Mouse (Mus musculus) ES-CJ7 (cell line): Measurements from ENCODE around the gene Adgrf5.
A peak's percentile ranks its signal among the peaks of the same experiment; 100 is the strongest.

Source experiments
- DNase-seq: peaks from one replicate; pipeline ENCODE4 v3.0.0; 2011; ENCODE audit warnings: low read depth, low spot score

The Adgrf5 gene

DNA sequence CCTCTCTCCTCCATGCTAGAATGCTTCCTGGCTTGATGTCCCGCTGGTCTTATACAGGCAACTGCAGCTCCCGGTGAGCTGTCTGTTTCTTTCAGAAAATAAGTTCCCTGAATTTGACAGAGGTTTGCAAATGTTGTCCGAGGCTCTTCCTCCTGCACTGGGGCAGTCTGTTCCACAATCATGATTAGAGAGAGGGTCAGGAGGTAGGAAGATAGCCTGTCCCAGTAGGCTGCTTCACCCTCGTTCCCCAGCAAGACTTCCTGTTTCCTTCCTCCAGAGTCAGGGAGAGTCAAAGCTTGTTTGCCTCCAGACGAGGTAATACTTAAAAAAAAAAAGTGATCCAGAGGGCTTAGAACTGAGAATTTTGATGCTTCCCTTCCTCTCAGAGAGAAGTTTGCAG lies 16.3 kb downstream of the Adgrf5 start:
- no peak for DNase-seq

DNA sequence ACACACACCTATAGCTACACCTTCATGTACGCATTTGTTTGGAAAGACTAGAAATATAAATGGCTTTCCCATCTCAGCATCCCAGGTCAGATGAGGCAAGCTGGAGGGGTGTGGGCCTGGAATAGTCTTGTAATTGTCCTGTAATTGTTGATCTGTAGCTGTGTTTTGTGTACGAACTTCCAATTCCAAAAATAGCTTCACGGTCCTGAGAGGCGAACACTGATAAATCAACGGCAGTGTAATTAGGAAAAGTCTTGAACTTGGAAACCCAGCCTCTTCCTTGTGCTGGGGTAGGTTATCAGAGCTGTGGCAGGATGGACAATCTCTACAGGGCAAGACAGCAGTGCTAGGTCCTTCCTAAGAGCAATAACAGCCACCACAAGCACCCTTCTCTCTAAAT lies 18.5 kb downstream of the Adgrf5 start:
- DNase-seq: no peak

DNA sequence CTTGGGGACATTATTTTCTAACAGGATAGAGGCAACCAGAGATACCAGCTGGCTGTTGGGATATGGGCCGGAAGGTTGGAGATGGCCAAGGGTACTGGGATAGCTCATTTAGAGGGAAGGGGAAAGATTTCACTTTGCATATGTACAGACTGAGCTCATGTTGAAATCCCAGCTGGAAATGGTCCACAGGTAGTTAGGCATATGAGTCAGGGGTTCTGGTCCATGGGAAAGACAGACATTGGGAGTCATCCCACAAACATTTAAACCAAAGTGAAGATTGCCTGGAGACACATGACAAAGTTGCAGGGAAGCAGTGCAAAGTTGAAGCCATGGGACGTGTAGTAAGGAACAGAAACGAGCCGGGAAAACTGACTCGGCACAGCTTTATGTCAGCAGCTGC lies 26.1 kb downstream of the Adgrf5 start:
- DNase-seq: no peak

DNA sequence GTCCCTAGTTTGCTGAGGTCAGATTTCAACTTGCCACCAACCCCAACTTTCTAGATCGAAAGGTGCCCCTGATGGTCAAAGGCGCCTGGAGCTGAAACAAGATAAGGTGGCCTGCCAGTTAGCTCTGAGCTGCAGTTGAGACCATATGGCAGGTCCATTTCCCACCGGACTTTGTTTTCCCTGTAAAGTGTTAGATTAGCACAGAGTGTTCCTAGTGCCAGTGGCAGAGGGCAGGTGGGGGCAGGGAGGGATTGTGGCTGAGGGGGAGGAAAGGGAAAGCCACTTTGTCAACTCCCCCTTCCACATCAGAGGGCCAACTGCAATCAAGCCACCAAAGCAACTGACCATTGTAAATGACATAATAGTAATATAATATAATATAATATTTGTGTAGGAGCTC lies 26.9 kb downstream of the Adgrf5 start:
- DNase-seq: no peak

DNA sequence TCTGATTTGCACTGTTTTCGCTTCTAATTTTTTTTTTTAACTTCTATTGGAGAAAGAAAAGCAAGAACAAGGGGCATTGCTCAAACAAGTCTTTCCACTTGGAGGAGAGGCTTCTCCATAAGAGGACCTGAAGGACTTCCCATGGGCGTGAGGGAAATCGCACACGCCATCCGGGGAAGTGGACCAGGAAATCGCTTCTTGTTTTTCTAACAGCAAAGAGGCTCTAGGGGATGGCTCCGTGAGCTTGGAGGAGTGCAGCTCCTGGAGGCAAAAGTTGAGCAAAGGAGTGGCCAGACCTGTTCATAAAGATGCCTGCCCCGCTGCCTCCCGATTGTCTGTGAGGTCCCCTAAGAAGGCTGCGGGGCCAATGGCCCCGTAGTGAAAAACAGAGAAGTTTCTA lies 29.0 kb downstream of the Adgrf5 start:
- no peak for DNase-seq

DNA sequence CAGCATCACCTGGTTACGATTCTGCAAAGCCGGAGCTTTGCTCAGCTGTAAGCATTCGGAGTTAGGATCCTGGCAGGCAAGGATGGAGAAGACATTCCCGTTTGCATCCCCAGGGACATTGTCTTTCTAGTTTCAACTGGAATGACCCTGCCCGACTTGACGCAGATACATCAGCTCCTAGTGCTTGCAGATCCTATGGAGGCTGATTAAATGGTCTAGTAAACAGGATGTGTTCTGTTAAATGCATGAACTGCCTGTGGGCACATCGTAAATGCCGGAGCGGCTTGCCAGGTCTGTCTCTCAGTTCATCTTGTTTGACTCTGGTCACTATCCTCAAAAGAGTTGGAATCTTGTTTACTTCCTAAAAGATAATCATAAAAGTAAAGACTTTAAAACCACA lies 31.9 kb downstream of the Adgrf5 start:
- peak; percentile 15 for DNase-seq

DNA sequence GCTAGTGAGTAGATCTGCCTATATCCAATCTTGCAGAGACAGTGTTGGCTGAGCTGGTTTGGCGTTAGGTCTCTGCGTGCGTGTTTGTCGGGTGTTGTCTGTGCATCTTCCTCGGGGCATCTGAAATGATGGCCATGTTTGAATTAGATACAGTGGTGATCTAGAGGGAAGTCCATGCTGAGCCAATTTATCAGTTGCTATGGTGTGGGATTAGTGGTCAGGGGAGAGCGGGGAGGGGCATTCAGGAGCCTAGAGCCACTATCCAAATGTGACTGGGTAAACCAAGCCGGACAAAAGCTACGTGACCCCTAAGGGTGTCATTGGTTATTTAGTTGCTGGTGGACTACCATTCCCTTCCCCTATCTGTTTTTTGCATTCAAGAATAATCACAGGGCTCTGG lies 33.4 kb downstream of the Adgrf5 start:
- no peak for DNase-seq

DNA sequence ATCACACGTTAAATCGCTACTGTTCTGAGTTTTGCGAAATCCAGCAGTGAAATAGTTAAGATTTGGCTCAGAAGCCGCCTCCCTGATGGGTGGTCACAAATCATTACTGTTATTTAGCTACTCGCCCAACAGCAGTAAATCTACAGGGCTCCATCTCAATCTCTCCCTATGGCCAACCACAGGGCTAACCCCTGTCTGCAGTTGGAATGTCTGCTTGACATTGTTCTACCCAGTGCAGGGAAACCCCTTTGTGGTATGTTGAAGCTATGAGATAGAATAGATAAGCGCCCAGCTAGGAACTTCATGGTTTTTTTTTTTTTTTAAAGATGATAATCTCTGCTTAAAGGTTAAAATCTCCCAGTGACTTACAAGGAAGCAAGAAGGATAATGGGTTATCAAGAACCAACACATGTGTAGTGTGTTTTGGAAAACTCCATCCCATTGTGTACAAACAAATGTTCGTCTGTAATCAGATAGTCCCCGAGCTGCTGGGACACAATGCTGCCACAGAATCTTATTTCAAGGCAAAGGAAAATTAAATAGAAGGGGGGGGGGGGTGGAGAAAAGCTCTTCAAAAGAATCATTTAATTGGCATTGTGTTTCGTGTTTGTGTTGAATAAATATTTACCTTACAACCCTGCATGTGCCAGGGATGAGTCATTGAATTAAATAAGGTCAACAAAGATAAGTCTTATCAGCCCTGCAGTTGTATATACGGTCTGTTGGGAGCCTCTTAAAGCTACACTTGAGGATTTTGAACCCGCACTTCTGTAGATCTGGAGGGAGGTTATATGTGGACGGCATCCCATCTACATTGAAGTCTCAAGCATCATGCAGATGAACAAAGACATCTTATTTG lies 35.4 kb downstream of the Adgrf5 start:
- DNase-seq: no peak

DNA sequence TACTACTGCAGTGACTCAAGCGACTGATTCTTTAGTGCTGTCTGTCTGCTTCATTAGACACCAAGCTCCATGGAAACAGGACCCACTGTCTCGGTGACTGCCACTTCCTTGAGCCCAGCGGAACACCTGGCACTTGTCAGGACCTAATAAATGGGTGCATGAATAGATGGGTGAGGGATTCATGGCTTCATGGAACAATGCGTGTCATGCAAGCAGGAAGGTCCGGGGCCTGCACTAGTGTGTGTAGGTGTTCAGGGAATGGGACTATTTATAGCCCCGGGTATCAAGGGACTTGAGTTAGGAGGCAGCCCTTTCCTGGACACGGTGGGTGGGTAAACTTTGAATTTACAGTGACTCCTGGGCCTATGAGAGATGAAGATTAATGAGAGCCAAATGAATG lies 38.4 kb downstream of the Adgrf5 start:
- no peak for DNase-seq

DNA sequence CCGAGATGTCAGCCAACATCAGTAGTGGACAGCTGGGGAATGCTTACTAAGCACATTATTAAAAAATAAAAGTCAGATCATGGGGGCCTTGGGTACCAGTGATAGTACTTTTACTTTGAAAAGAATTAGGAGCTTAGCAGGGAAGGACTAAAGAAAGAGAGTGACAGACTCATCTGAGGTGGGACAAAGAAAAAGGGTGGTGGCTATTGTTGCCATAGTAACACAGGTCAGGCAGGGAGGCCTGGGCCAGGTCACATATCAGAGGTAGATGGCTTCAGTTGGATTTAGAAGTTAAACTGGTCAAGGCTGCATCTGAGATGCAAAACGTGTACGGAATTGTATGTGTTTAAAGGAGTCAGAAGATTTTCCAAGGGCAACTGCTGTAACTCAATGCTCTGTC lies 38.9 kb downstream of the Adgrf5 start:
- DNase-seq: peak; percentile 35

DNA sequence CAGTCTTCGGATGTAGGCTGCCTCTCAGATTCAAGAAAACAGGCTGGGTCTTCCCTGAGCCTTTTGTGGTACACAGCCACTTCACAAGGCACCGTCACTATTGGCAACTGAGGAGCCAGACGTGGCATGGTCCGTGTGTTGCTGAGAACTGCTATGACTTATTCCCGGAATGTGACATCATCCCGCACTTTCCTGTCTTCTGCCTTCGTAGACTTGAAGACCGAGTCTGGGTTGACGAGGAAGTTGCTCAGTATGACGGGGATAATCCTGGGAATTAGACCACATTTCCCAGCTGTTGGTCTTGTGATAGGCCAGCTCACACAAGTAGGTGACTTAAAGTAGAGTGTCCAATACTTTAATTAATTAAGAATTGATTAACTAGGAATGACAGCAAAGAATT lies 40.2 kb downstream of the Adgrf5 start:
- DNase-seq: no peak

DNA sequence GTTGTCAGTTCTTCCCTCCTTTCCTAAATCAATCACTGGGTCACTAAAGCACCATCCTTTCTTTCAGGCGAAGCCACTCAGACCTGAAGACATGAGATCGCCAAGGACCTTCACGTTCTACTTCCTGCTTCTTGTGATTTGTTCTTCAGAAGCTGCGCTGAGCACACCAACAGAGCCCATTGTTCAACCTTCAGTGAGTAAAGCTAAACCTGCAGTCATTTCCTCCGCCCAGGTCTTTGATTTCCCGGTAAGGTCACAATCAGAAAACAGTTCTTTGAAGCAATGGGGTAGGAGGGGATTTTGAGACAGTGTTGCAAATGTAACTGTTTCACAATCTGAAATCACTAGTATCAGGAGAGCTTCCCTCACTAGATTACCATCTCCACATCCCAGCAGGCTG lies 43.6 kb downstream of the Adgrf5 start:
- DNase-seq: peak; percentile 24

DNA sequence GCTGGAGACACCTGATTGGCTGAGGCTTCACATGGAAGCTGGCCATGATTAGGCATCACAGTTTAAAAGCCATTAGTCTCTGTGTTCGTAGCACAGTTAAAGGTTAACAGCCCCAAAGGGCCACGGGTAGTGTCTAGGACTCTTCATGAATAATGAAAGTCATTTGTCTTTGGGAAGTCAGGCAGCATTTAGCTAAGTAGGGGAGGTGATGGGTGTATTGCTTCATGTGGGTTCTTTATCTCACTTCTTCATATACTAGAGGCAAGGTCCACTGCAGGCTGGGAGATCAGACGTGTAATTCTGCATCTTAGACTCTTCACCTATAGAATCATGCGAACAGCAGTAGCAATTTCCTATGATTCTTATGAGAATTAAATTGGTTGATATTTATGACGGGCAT lies 44.2 kb downstream of the Adgrf5 start:
- DNase-seq: no peak

DNA sequence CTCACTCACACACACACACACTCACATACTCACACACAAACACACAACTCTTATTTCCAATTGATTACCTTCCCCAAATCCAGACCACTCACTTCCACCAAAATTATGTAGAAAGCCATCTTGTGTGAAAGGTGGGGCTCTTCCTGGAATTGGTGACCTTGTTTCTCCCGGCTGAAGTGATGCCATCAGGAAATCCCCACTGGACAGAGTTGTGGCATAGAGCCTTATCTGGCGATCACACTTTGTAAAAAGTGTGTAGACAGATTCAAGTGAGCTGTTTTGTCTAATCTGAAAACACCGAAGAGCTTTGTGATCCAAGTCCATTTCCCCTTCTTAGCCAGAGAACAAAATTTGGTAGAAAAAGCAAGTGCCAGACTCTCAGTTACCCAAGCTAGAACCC lies 46.1 kb downstream of the Adgrf5 start:
- DNase-seq: no peak

DNA sequence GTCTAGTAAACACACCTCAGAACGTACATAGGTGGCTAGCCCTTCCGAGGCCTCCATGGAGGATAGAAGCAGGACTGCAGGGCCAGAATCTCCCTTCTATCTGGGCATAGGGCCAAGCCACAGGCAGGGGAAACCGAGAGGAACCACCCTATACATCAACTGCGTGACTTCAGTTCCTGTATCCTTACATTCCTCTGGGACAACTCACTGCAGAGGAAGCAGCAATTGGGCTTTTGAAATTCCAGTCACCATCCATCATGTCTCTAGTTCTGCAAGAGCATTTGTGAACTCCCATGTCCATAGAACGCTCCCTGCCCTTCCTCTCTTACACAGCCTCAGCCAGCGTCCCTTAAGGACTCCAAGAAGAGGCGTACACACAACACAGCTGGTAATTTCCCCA lies 47.3 kb downstream of the Adgrf5 start:
- no peak for DNase-seq

DNA sequence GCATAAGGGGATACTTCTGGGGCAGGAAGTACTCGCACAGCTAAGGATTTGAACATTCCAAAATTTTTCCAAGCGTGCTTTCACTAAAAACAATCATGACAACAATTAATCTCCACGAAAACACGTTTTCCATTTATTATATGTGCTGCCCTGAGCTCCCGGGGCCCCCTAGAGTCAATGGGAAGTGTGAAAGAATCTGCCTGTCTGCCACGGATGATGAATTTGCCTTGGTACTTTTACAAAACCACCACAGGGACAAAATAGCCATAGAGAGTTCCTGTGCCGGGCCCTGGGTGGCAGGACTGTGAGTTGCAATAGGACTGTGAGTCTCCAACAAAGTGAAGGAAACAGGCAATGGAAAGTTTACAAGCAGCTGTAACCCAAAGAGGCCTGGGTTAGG lies 52.9 kb downstream of the Adgrf5 start:
- DNase-seq: no peak

DNA sequence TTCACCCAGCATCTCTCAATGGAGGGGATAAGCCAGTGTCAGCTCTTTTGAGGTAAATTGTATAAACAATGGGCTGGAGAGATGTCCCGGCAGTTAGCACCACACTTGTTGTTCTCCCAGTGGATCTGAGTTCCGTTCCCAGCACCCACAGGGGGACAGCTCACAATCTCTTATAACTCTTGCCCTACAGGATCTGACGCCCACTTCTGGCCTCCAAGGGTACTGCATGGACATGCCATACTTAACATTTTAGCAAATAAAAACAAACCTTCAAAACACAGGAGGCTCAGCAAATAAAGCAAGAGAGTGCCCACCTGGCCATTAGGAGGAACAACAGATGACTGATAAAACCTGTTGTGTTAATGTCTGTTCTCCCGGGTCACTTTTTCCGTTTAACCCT lies 59.0 kb downstream of the Adgrf5 start:
- DNase-seq: peak; percentile 40

DNA sequence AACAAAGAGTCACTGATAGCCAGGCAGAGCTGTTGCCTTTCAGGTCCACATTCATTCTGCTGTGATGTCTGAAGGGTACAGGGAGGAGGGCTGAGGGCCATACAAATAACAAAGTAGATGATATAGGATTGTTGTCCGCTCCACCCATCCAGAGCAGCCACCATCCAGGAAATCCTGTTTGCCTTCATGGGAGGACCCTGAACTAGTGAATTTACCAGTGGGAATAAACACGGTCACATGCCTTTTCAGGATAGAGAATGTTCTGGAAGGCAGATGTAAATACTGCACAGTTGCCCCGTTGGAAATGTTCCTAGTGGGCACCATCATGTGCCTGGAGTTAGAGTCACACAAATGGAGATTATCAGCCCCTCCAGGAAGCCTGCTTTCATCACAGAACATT lies 60.1 kb downstream of the Adgrf5 start:
- DNase-seq: no peak

DNA sequence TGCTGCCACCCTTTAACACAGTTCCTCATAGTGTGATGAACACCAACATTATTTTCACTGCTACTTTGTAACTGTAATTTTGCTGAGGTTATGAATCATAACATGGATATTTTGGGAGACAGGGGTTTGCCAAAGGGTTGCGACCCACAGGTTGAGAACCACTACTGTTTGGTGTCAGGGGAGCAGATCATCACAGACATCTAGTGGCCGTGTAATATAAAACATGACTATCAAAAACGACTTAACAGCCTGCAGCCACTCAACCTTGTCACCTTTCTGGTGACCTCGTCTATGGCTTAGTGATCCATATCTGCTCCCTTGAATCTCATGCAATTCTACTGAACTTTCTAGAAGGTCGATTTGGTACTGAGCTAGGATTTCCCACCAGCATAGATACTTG lies 63.7 kb downstream of the Adgrf5 start:
- DNase-seq: no peak

DNA sequence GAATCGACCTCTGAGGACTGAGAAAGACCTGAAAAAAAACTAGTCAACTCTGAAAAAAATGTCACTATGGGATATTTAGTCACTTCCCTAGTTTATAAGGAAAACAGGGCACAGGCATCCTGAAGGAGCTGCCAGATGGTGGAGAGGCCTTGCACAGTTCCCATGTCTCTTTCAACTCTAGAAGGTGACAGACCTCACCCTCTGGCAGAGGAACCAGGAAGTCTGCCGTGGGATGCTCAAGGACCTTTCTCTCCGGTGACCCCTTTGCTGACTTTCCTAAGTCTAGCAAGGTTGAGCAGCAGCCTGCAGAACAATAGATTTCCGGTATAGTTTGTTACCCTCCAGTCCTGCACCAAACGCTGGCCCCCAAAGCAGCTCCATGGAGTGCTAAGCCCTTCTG lies 71.4 kb downstream of the Adgrf5 start:
- DNase-seq: no peak

DNA sequence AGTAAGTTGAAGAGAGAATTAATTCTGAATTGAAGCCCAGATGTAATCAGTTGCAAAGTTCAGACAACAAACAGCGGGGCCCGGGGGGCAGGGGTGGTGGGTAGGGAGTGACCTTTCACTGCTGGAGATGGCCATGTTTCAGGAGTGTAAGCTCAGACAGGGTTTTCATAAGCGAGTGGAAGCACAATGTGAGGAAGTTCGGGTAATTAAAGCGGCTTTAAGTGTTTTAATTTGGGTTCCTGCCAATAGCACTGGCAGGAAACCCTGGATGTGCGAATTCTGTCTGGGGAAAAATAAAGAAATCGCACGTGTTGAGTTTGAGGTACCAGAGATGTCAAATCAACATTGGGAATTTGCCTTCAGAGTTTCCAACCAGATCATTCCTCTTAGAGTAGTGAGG lies 74.2 kb downstream of the Adgrf5 start:
- DNase-seq: no peak

DNA sequence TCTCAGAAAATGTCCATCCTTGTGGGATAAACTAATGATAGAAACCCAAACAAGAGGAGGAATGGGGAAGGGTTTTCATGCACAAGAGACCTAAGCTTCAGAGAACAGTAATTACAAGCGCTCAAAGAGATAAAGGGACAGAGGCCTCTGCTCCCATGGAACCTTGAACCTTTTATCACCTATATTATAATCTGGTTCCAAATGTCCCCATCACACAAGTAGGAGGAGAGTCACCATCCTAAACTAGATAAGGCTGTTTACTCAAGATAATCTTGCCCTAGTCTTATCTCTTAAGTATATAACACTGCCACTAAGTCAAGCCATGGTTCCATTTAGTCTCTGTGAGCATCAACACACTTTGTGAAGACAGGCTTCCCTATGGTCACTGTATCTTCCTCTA lies 91.0 kb downstream of the Adgrf5 start:
- no peak for DNase-seq

DNA sequence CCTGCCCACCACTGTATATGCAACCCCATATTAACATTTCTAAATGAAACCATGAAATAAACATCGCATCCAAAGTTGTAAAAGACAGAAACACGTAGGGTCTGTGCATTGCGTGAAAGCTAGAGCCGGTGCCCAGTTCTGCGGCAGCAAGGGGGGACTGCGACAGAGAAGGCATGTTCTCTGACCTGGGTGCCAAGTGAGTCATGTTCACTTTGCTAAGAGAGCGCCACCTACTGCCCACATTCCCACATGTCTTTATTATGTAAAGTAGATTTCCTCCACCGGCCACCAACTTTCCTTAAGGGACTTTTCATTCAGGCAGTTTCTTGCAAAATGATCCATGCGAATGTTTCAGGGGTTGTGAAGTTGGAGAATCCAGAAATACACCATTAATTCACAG lies 98.3 kb downstream of the Adgrf5 start:
- peak; percentile 68 for DNase-seq

DNA sequence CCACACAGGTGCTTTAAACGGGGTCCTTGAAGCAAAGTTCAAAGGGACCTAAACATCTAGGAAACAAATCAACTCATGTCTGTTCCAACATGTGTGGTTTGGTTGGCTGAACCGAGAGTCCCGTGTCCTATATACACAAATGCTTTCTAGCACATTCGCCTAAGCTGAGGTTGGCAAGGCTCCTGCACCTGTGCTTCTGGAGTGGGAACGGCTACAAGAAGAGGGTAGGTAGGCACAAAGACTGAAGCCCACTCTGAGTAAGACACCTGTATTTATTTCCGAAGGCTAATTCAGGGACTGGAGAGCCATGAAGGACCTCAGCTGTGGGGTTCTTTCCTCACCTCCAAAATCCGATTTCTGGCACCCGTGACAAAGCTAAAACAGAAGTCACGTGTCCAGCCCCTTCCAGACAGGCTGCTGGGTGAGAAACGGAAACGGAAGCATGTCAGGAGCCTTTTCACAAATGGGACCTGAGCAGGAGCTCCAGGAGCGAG lies 99.5 kb downstream of the Adgrf5 start:
- no peak for DNase-seq
